Mouse (Mus musculus): Measurements from ENCODE around the gene Trpc7. TPM values are rescaled to one million over a fixed set of nuclear protein-coding genes. Genes with fewer than 3 reads are reported as not detected.

Gene Trpc7
- polyA plus RNA-seq, 1 experiment from 2014 or later, result 0.21 TPM

Other genes starting within 250 kb of the Trpc7 start
- 14.5 and 15.3 TPM in 2 replicates for gene Smad5, start 193.0 kb downstream of the Trpc7 start, polyA plus RNA-seq (2015; fragmentation: Nextera tagmentation; extraction: Ambion mirVana)
- 0.27 and 0.43 TPM in 2 replicates for gene Gm45623, start 142.2 kb downstream of the Trpc7 start, polyA plus RNA-seq (2015; fragmentation: Nextera tagmentation; extraction: Ambion mirVana)

All from intestine, embryonic 16.5 days (tissue).